Mouse (Mus musculus) megakaryocyte, embryonic 14.5 days (primary cell): ENCODE results near the gene Suco. TPM values are rescaled to one million over a fixed set of nuclear protein-coding genes. Genes with fewer than 3 reads are reported as not detected.

Experiments
- H3K27me3 ChIP-seq: replicated peaks from 2 replicates; pipeline ENCODE3; 2012; ENCODE audit warnings: inconsistent platforms
- H3K36me3 ChIP-seq: replicated peaks from 2 replicates; pipeline ENCODE3; 2012; ENCODE audit warnings: low read length, inconsistent platforms, mixed read lengths
- H3K4me1 ChIP-seq: 2 replicates; pipeline ENCODE4 v1.6.1; 2012; ENCODE audit warnings: inconsistent platforms
- H3K4me3 ChIP-seq: replicated peaks from 2 replicates; pipeline ENCODE3; 2012; ENCODE audit warnings: moderate library complexity, mild to moderate bottlenecking, inconsistent platforms
- H3K9me3 ChIP-seq: 2 replicates; pipeline ENCODE4 v1.6.1; 2012; ENCODE audit warnings: inconsistent platforms
- FLI1 ChIP-seq: IDR thresholded peaks from 2 replicates; pipeline ENCODE4 v1.6.1; 2012; ENCODE audit warnings: low read length, inconsistent platforms, mixed read lengths
- GATA1 ChIP-seq: IDR thresholded peaks from 3 replicates; pipeline ENCODE4 v1.6.1; 2012; ENCODE audit warnings: mixed read lengths, low read length, inconsistent platforms, borderline replicate concordance
- polyA plus RNA-seq: library from polyadenylated mRNA; stranded (reverse); fragments of >175 nt; gene quantifications from 2 replicates; pipeline ENCODE4 v1.2.3, GENCODE M21; 2012; ENCODE audit warnings: low replicate concordance; ENCODE audit not compliant: insufficient read depth

The Suco gene
- polyA plus RNA-seq, 1 experiment, result 1.1 TPM

DNA sequence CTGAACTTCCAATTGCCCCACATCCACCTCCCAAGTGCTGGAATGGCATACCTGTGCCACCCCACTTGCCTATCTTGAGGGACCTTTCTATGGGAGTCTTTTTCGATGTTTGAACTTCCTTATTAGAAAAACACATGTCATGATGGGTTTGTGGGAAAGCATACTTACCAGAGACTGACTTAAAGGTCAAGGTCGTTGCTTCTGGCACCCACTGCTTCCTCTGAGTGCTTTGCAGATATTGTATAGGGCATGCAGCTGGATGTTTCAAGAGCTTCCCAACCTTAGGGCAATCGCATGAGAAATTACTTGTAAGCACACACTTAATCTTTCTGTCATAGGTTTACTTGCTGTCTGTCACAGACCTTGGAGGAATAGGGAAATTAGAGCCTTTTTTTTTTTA is 83.2 kb downstream of the Suco start:
- TF ChIP-seq FLI1, result no peak
- no peak for TF ChIP-seq GATA1
- H3K4me1 ChIP-seq, result peaks cover 36% of the 10 kb centered on the region
- no peak overlapping the region for H3K4me3 ChIP-seq
- H3K36me3 ChIP-seq, result no peaks in the 10 kb centered on the region
- H3K9me3 ChIP-seq, result no peaks in the 10 kb centered on the region
- peaks cover 2% of the 10 kb centered on the region for H3K27me3 ChIP-seq

DNA sequence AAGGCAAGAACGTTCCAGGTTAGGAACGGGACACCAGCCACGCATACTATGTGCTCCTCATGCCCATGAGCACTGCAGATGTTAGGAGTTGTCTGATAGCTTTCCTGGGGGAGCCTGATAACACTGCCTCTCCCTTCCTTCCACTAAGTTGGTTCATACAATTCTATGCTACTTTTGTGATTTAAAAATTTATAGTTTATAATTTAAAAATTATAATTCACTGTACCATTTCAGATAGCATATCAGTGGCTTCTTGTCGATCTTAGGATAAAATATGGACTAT is 83.9 kb downstream of the Suco start:
- Histone ChIP-seq H3K9me3 (no peaks in the 10 kb centered on the region), H3K27me3 (peaks cover 2% of the 10 kb centered on the region), H3K4me3 (no peak overlapping the region), H3K4me1 (peaks cover 36% of the 10 kb centered on the region), H3K36me3 (no peaks in the 10 kb centered on the region)
- TF ChIP-seq FLI1, result no peak
- TF ChIP-seq GATA1, result no peak

DNA sequence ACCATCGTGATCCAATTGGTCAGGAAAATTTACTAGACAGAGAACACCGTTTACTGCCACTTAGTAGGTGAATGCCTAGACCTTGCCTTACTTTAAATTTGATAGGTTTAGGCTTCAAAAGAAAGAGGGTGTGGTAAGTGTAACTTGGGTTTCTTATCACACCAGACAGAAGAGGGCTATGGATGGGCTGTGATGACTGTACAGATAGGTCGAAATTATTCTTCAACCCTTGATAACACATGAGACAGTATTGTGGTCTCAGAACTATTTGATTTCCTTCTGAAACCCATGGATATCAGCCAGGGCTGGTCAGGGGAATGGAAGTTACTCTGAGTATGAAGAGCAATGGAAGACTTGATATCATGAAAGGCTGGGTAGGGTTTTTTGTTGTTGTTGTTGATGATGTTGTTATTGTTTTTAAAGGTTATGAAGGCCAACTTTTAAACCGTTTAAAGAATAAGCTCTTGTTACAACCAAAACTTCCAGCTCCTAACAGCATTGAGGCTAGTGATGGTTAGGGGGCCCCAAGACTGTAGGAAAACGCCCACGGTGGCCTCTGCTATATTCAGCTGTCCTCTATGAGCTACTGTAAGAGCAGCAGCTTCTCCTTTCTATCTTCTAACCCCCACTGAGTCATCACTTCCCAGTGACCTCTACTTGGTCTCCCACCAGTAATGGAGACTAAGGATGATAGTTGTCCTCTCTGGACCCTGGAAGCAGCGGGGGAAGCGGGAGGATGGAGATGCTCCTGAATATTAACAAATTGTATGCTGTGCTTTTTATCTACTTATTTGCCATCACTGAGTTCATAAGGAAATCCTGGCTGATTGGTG is 84.4 kb downstream of the Suco start:
- H3K36me3 ChIP-seq, result no peaks in the 10 kb centered on the region
- H3K9me3 ChIP-seq, result no peaks in the 10 kb centered on the region
- H3K4me1 ChIP-seq, result peaks cover 36% of the 10 kb centered on the region
- H3K4me3 ChIP-seq, result no peak overlapping the region
- TF ChIP-seq FLI1, result no peak
- TF ChIP-seq GATA1, result no peak
- H3K27me3 ChIP-seq, result peaks cover 2% of the 10 kb centered on the region

DNA sequence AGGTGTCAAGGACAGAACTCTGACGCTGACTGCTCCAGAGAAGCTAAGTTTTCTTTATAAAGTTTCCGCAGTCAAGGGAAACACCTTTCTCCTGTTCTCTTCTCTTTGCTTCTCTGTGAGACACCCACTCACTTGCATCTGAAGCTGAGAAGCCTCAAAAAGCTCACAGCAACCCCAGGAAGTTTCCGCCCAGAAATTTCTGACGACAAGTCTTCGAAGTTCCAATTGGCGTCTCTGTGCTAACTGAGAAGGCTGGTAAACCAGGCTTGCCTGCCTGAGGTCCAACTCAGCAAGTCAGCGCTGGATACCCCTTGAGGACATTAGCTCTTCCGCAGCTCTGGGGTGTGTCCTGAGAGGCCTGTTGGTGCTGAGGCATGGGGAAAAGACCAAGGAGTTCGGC is 88.1 kb downstream of the Suco start, which contains the start of gene Fasl:
Fasl (minus strand) TSS at position 157 of the 400 bp plus-strand sequence.
- no peak for TF ChIP-seq GATA1
- TF ChIP-seq FLI1, result no peak
- peaks cover 16% of the 10 kb centered on the region for H3K4me1 ChIP-seq
- H3K27me3 ChIP-seq, result no peaks in the 10 kb centered on the region
- no peaks in the 10 kb centered on the region for H3K9me3 ChIP-seq
- H3K36me3 ChIP-seq, result no peaks in the 10 kb centered on the region
- H3K4me3 ChIP-seq, result no peak within 1 kb of the TSS

DNA sequence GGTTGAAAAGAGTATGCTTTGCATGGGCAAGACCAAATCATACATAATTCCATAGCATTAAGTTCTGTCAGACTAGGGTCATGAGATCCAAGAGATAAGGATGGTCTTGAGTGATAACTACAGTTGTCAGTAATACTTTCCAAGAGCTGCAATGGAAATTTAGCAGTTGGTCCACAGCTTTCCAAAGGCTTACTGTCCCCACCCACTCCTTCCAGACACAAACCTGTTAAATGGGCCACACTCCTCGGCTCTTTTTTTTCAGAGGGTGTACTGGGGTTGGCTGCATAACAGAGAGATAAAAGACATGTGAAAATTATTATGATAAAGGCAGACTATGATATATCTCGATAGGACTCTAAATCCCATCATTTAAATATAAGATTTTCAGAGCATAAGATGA is 93.8 kb downstream of the Suco start:
- Histone ChIP-seq H3K36me3 (no peaks in the 10 kb centered on the region), H3K4me1 (no peaks in the 10 kb centered on the region; the same call in 1 of the 2 replicates), H3K27me3 (no peaks in the 10 kb centered on the region), H3K9me3 (no peaks in the 10 kb centered on the region), H3K4me3 (no peak overlapping the region)
- TF ChIP-seq FLI1, result no peak
- no peak for TF ChIP-seq GATA1

DNA sequence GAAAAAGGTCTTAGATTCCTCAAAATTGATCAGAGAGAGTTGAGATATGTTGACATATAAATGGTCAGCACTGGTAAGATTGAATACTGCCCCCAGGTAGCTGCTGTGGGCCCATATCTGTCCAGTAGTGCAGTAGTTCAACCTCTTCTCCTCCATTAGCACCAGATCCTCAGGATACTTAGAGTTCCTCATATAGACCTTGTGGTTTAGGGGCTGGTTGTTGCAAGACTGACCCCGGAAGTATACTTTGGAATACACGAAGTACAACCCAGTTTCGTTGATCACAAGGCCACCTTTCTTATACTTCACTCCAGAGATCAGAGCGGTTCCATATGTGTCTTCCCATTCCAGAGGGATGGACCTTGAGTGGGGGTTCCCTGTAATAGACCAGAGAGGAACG is 94.9 kb downstream of the Suco start:
- H3K4me1 ChIP-seq, result no peaks in the 10 kb centered on the region; the same call in 1 of the 2 replicates
- no peak for TF ChIP-seq FLI1
- TF ChIP-seq GATA1, result no peak
- H3K9me3 ChIP-seq, result no peaks in the 10 kb centered on the region
- no peak overlapping the region for H3K4me3 ChIP-seq
- H3K27me3 ChIP-seq, result no peaks in the 10 kb centered on the region
- H3K36me3 ChIP-seq, result no peaks in the 10 kb centered on the region

DNA sequence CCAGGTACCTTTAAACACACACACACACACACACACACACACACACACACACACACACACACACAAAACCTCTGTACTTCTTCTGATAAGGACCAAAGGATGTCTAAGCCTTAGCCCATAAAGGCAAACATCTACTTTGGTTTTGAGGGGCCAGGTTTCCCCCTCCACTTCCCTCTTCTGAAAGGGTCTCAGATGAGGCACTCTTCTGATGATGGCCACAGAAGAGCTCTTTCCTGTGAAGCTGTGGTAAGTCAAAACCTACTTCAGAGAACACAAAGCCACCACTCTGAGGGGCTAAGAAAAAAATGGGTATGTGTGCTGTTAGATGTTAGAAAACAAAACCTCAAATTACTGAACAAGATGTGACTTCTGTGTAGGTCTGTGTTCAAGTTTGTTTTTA is 97.4 kb downstream of the Suco start:
- Histone ChIP-seq H3K36me3 (no peaks in the 10 kb centered on the region), H3K4me3 (no peak overlapping the region), H3K27me3 (no peaks in the 10 kb centered on the region), H3K4me1 (no peaks in the 10 kb centered on the region; the same call in 1 of the 2 replicates), H3K9me3 (no peaks in the 10 kb centered on the region)
- no peak for TF ChIP-seq GATA1
- TF ChIP-seq FLI1, result no peak

DNA sequence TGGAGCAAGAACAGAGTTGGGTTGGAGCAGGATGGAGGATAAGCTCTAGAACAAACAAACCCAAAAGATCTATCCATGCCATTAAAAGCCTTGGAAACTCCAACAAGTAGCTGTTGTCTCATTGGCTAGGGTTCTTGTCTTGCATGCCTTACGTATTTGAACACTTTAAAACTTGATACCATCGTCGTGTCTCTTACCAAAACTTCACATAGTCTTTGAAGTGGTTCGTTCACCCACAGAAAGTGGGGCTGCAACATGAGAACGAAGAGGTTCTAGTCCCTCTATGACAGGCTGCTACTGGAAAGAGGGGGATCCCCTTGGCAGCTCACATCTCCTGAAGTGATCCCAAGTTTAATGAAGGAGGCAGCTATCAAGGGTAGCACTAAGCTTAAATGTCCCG is 101.3 kb downstream of the Suco start:
- H3K4me3 ChIP-seq, result no peak overlapping the region
- TF ChIP-seq GATA1, result no peak
- TF ChIP-seq FLI1, result no peak
- no peaks in the 10 kb centered on the region for H3K9me3 ChIP-seq
- peaks cover 3% of the 10 kb centered on the region for H3K27me3 ChIP-seq
- H3K4me1 ChIP-seq, result no peaks in the 10 kb centered on the region; the same call in 1 of the 2 replicates
- no peaks in the 10 kb centered on the region for H3K36me3 ChIP-seq

DNA sequence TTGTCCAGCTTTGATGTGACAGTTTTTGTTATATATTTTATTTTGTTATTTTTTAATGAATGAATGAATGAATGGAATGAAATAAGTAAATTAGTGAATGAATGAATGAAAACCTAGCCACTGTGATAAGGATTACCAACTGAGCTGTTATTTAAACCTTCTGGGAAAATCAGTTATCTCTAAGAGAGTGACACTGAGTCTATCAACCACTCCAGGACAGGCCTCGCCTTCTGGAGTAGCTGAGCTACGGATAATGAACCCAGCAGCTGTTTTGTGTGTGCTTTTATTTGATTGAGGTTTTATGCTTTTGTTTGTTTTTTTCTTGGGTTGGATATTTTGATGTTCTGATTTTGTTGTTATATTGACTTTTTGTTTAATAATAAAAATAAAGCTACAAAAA is 105.2 kb downstream of the Suco start:
- H3K36me3 ChIP-seq, result no peaks in the 10 kb centered on the region
- no peaks in the 10 kb centered on the region for H3K9me3 ChIP-seq
- H3K4me3 ChIP-seq, result no peak overlapping the region
- H3K4me1 ChIP-seq, result peaks cover 13% of the 10 kb centered on the region
- peaks cover 13% of the 10 kb centered on the region for H3K27me3 ChIP-seq
- TF ChIP-seq FLI1, result no peak
- no peak for TF ChIP-seq GATA1

DNA sequence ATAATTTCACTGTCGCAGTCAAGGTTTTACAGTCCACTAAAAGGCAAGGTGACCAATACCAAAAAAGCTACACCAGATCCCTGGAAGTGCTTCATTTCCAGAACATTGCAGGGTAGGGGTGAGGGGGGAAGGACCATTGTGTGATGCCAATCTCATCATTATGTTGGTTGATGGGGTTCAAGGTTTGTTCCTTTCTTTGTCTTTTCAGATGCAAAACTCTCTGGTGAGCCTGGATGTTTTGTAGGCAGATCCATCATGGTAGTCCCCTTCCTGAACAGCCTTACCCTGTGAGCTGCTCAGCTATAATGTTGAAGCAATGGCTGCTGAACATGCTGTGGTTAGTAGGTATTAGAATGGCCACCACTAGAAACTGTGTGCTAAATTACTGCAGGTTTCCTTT is 107.2 kb downstream of the Suco start:
- peaks cover 18% of the 10 kb centered on the region for H3K4me1 ChIP-seq
- H3K36me3 ChIP-seq, result no peaks in the 10 kb centered on the region
- peaks cover 27% of the 10 kb centered on the region for H3K27me3 ChIP-seq
- H3K9me3 ChIP-seq, result no peaks in the 10 kb centered on the region
- no peak for TF ChIP-seq GATA1
- no peak for TF ChIP-seq FLI1
- H3K4me3 ChIP-seq, result no peak overlapping the region

DNA sequence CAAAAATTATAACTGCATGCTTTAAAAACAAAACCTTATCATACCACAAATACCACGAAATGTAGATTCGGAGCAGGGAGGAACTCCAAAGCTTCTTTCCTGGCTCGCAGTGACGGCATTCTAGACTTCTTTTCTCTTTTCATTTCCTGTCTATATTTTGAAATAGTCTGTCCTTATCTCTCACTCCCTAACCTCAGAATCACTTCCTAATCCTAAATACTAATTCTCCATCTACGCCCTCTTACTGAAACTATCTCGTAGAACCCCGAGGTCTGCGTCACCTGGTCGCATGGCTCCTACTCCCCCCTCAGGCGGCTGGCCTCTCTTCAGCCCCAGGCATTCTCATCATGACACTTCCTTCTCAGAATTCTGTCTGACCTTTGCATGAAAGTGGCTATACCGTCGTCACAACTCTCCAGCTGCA is 109.4 kb downstream of the Suco start:
- H3K4me3 ChIP-seq, result peak overlapping the region; percentile 89
- H3K27me3 ChIP-seq, result peaks cover 37% of the 10 kb centered on the region
- TF ChIP-seq GATA1 (no peak; the same call in 2 of the 3 replicates), FLI1 (no peak)
- peaks cover 18% of the 10 kb centered on the region for H3K4me1 ChIP-seq
- no peaks in the 10 kb centered on the region for H3K36me3 ChIP-seq
- H3K9me3 ChIP-seq, result no peaks in the 10 kb centered on the region
